In genomic region chr2:106083801-106084800, GRCm38 (mm10) we compare ENCODE assay signal across 12 mouse cellular contexts.
DNase-seq lines count a peak whose midpoint lies in the region; ATAC-seq lines count a peak whose summit lies in the region.
"Had no signal": no experiment of that assay in that cellular context is flagged by ENCODE, and none has a peak within 500 bp of the region (broad histone marks: within the 10 kb centered on the region; RNA-seq: fewer than 3 reads in every experiment).

No protein-coding gene starts in this region.

- ATAC-seq in hindbrain, embryonic 11.5 days (ENCODE audit: low FRiP score): peak; percentile 88
- ATAC-seq in midbrain, embryonic 16.5 days: peak; percentile 89
- no peak for ATAC-seq in erythroblast, adult 5-6 weeks (replicated peaks; ENCODE audit: low FRiP score, poor library complexity, severe bottlenecking)
- ATAC-seq: liver, postnatal 0 days had no signal

- no peaks in the 10 kb centered on the region for H3K27me3 ChIP-seq in hindbrain, embryonic 11.5 days (ENCODE audit: control insufficient read depth, insufficient read depth, low read length)
- H3K27me3 ChIP-seq in midbrain, embryonic 16.5 days (ENCODE audit: control insufficient read depth, insufficient read depth, low read depth, low read length): no peaks in the 10 kb centered on the region; the same call in 1 of the 2 replicates

- no peak overlapping the region for H3K9ac ChIP-seq in hindbrain, embryonic 11.5 days (ENCODE audit: low read depth, low read length)
- H3K9ac ChIP-seq in midbrain, embryonic 16.5 days (ENCODE audit: low read depth, low read length): no peak overlapping the region
- H3K9ac ChIP-seq: liver, postnatal 0 days had no signal

- no peaks in the 10 kb centered on the region for H3K36me3 ChIP-seq in hindbrain, embryonic 11.5 days (ENCODE audit: control insufficient read depth, insufficient read depth, low read length)
- no peaks in the 10 kb centered on the region for H3K36me3 ChIP-seq in midbrain, embryonic 16.5 days (ENCODE audit: control insufficient read depth, insufficient read depth, low read length)
- H3K36me3 ChIP-seq: G1E had no signal

- WGBS in hindbrain, embryonic 11.5 days: 19% methylated on average over 11 of the region's 11 CpGs
- 6% methylated on average over 11 of the region's 11 CpGs for WGBS in midbrain, embryonic 16.5 days

- H3K4me1 ChIP-seq in hindbrain, embryonic 11.5 days (replicated peaks; ENCODE audit: control insufficient read depth, insufficient read depth, low read length): peaks cover 5% of the 10 kb centered on the region; the same call in 1 of the 2 replicates
- H3K4me1 ChIP-seq in midbrain, embryonic 16.5 days (ENCODE audit: control insufficient read depth, insufficient read depth, low read length): no peaks in the 10 kb centered on the region

- no peak overlapping the region; the same call in 1 of the 2 replicates for H3K27ac ChIP-seq in hindbrain, embryonic 11.5 days (ENCODE audit: low read depth, low read length)
- H3K27ac ChIP-seq in midbrain, embryonic 16.5 days (ENCODE audit: low read length): no peak overlapping the region

- no peaks in the 10 kb centered on the region for H3K9me3 ChIP-seq in hindbrain, embryonic 11.5 days (ENCODE audit: control insufficient read depth, low read length)
- no peaks in the 10 kb centered on the region for H3K9me3 ChIP-seq in midbrain, embryonic 16.5 days (replicated peaks; ENCODE audit: control insufficient read depth, low read length, poor library complexity, severe bottlenecking)
- H3K9me3 ChIP-seq: G1E had no signal

- H3K4me3 ChIP-seq in hindbrain, embryonic 11.5 days (ENCODE audit: low read depth, low read length): no peak overlapping the region
- H3K4me3 ChIP-seq in midbrain, embryonic 16.5 days (ENCODE audit: low read depth, low read length): no peak overlapping the region

- DNase-seq in brain, adult 2 months (ENCODE audit: low read depth, low spot score): peak; percentile 36
- DNase-seq in embryo, embryonic 11 days: peak; percentile 66
- DNase-seq in hindbrain, embryonic 11.5 days (ENCODE audit: low spot score): peak; percentile 64
- no peak for DNase-seq in adrenal gland, adult 2 months
- no peak for DNase-seq in spleen, postnatal 14 days (ENCODE audit: low spot score in 2 of 2)
- DNase-seq: cerebellum, adult 9-10 months; kidney, adult 18-20 months; liver, postnatal 0 days; thymus, adult 2 months had no signal

- no peak overlapping the region for H3K4me2 ChIP-seq in hindbrain, embryonic 11.5 days (replicated peaks; ENCODE audit: low read depth, low read length)
- H3K4me2 ChIP-seq in midbrain, embryonic 16.5 days (ENCODE audit: low read length): peak overlapping the region; percentile 18; the same call in 1 of the 2 replicates

Comparison
In these comparisons a context has a peak if more than half of its experiments do, and no peak if none do; other contexts are left out.
1. DNase-seq: peak in brain, adult 2 months (single experiment), embryo, embryonic 11 days (single experiment) and hindbrain, embryonic 11.5 days (single experiment); none in adrenal gland, adult 2 months (single experiment) and spleen, postnatal 14 days (0 of 2).